In the genomic region with DNA sequence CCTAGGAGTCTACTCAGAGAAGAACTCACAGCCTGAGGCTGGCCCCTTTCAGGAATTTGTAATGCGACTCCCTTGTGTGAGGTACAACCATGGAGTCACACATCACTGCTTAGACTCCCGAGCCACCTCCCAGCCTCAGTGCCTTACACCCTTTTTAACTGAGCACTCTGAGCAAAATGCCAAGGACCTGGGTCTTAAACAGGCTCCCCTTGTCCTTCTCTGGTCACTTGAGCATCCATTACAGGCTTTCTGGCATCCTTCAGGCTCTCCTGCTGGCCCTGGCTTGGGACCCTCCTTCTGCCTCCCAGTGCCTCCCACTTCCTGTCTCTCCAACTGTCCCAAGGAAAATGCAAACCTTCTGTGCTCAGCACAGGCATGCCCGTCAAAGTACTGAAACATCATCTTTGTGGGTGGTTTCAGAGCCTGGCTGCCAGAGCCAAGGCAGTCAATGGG, we compare ENCODE assay signal across 11 mouse cellular contexts.
DNase-seq lines count a peak whose midpoint lies in the region; ATAC-seq lines count a peak whose summit lies in the region.
"Had no signal": no experiment of that assay in that cellular context is flagged by ENCODE, and none has a peak within 500 bp of the region (broad histone marks: within the 10 kb centered on the region; RNA-seq: fewer than 3 reads in every experiment).

No protein-coding gene starts in this region.

- DNase-seq in heart, postnatal 4 days: peak; percentile 10
- no peak for DNase-seq in heart, adult 9 months (ENCODE audit: low spot score in 2 of 2)
- DNase-seq in lung, postnatal 4 days: no peak
- peak; percentile 50 for DNase-seq in embryo, embryonic 9.5 days (ENCODE audit: extremely low spot score)
- peak; percentile 20 for DNase-seq in neural tube, embryonic 11.5 days (ENCODE audit: low spot score)
- DNase-seq in gastrocnemius, adult 18-20 months (ENCODE audit: low spot score): no peak
- no peak for DNase-seq in spleen, postnatal 14 days (ENCODE audit: low spot score in 2 of 2)
- DNase-seq: adrenal gland, postnatal 10 days; thymus, postnatal 4 days had no signal

- peak; percentile 44; the same call in 1 of the 2 replicates for ATAC-seq in lung, embryonic 15.5 days (ENCODE audit: borderline replicate concordance, extremely low read depth, low FRiP score, low TSS enrichment)
- ATAC-seq in neural tube, embryonic 11.5 days (ENCODE audit: insufficient read depth, low FRiP score, low TSS enrichment): no peak

- no peaks in the 10 kb centered on the region for H3K36me3 ChIP-seq in lung, embryonic 15.5 days
- H3K36me3 ChIP-seq in neural tube, embryonic 11.5 days (ENCODE audit: control insufficient read depth, insufficient read depth, low read length): no peaks in the 10 kb centered on the region
- H3K36me3 ChIP-seq: heart, embryonic 13.5 days had no signal

- peaks cover 34% of the 10 kb centered on the region for H3K4me1 ChIP-seq in lung, embryonic 15.5 days
- no peaks in the 10 kb centered on the region for H3K4me1 ChIP-seq in neural tube, embryonic 11.5 days (ENCODE audit: control insufficient read depth, insufficient read depth, low read length)

- 24% methylated on average over 3 of the region's 3 CpGs for WGBS in lung, embryonic 15.5 days
- WGBS in neural tube, embryonic 11.5 days: 49% methylated on average over 3 of the region's 3 CpGs

- no peak overlapping the region for H3K4me2 ChIP-seq in lung, embryonic 15.5 days
- no peak overlapping the region for H3K4me2 ChIP-seq in neural tube, embryonic 11.5 days (ENCODE audit: low read depth)
- H3K4me2 ChIP-seq: heart, embryonic 13.5 days had no signal

- H3K9me3 ChIP-seq in lung, embryonic 15.5 days: no peaks in the 10 kb centered on the region
- H3K9me3 ChIP-seq in neural tube, embryonic 11.5 days (ENCODE audit: control insufficient read depth, low read length): no peaks in the 10 kb centered on the region

- H3K27me3 ChIP-seq in lung, embryonic 15.5 days: no peaks in the 10 kb centered on the region
- H3K27me3 ChIP-seq in neural tube, embryonic 11.5 days (ENCODE audit: control insufficient read depth, insufficient read depth, low read length): no peaks in the 10 kb centered on the region
- H3K27me3 ChIP-seq: heart, embryonic 13.5 days had no signal

- peak overlapping the region; percentile 29; the same call in 1 of the 2 replicates for H3K27ac ChIP-seq in lung, embryonic 15.5 days
- H3K27ac ChIP-seq in neural tube, embryonic 11.5 days (ENCODE audit: low read depth, low read length): no peak overlapping the region
- H3K27ac ChIP-seq: heart, embryonic 13.5 days had no signal

- no peak overlapping the region for H3K4me3 ChIP-seq in lung, embryonic 15.5 days
- H3K4me3 ChIP-seq in neural tube, embryonic 11.5 days (ENCODE audit: low read depth, low read length): no peak overlapping the region
- H3K4me3 ChIP-seq: heart, embryonic 13.5 days had no signal

- H3K9ac ChIP-seq in lung, embryonic 15.5 days: no peak overlapping the region
- no peak overlapping the region for H3K9ac ChIP-seq in neural tube, embryonic 11.5 days (ENCODE audit: low read length)
- H3K9ac ChIP-seq: heart, embryonic 13.5 days had no signal

Comparison
In these comparisons a context has a peak if more than half of its experiments do, and no peak if none do; other contexts are left out.
1. DNase-seq: peak in heart, postnatal 4 days (single experiment), embryo, embryonic 9.5 days (single experiment) and neural tube, embryonic 11.5 days (single experiment); none in heart, adult 9 months (0 of 2), lung, postnatal 4 days (0 of 2), gastrocnemius, adult 18-20 months (single experiment) and spleen, postnatal 14 days (0 of 2).